Mouse (Mus musculus) CH12.LX (cell line): Measurements from ENCODE around the gene Klhl42. TPM values are rescaled to one million over a fixed set of nuclear protein-coding genes. Genes with fewer than 3 reads are reported as not detected.

Experiments used
- DNase-seq: peaks from one replicate; pipeline ENCODE4 v3.0.0-alpha.2; 2013; ENCODE audit errors: extremely low read depth
- H3K27ac ChIP-seq: 2 replicates; pipeline ENCODE4 v1.5.1; 2012; ENCODE audit warnings: low read depth, mild to moderate bottlenecking, control low read depth, moderate library complexity; ENCODE audit not compliant: insufficient read depth
- H3K27me3 ChIP-seq: replicated peaks from 2 replicates; pipeline ENCODE3; 2012; ENCODE audit warnings: inconsistent platforms
- H3K36me3 ChIP-seq, 2 experiments: replicated peaks in 1 of 2; 2 replicates each; pipeline versions ENCODE3 to v1.6.1; 2012; ENCODE audit warnings: inconsistent platforms in 1 of 2, low read length in 1 of 2, mild to moderate bottlenecking in 1 of 2, mixed read lengths in 1 of 2, moderate library complexity in 1 of 2; ENCODE audit not compliant: control insufficient read depth in 1 of 2, insufficient read depth in 1 of 2
- H3K4me1 ChIP-seq, 2 experiments: 2 replicates each; pipeline ENCODE4 v1.6.1; 2012; ENCODE audit warnings: inconsistent platforms in 1 of 2, moderate library complexity in 1 of 2; ENCODE audit not compliant: insufficient read depth in 2 of 2, control insufficient read depth in 1 of 2
- H3K4me2 ChIP-seq: 2 replicates; pipeline ENCODE4 v1.6.1; 2012; ENCODE audit warnings: low read depth, mild to moderate bottlenecking, control low read depth; ENCODE audit not compliant: poor library complexity, insufficient read depth, severe bottlenecking
- H3K4me3 ChIP-seq, 3 experiments: fragments of 150-350 bp in 1 of 3; sonication (generic) in 1 of 3; replicated peaks in 1 of 3; 2 replicates each; pipeline versions ENCODE3 to v1.5.1; 2011 to 2012; ENCODE audit warnings: low read depth in 2 of 3, low read length in 2 of 3, mild to moderate bottlenecking in 2 of 3, moderate library complexity in 2 of 3, control low read depth in 1 of 3, improper control_type of control experiment in 1 of 3, inconsistent platforms in 1 of 3, mixed read lengths in 1 of 3; ENCODE audit not compliant: poor library complexity in 1 of 3
- H3K79me2 ChIP-seq: replicated peaks from 2 replicates; pipeline ENCODE4 v1.6.1; 2012; ENCODE audit warnings: mild to moderate bottlenecking, moderate library complexity; ENCODE audit not compliant: control insufficient read depth, poor library complexity, insufficient read depth, severe bottlenecking; ENCODE audit errors: extremely low read depth
- H3K9ac ChIP-seq: 2 replicates; pipeline ENCODE4 v1.6.1; 2012; ENCODE audit warnings: low read depth, mild to moderate bottlenecking, control low read depth, moderate library complexity; ENCODE audit not compliant: insufficient read depth
- H3K9me3 ChIP-seq: replicated peaks from 2 replicates; pipeline ENCODE3; 2012; ENCODE audit warnings: low read length, inconsistent platforms, mixed read lengths
- BHLHE40 ChIP-seq: IDR thresholded peaks from 2 replicates; pipeline ENCODE4 v1.6.1; 2011; ENCODE audit warnings: mild to moderate bottlenecking, low read depth, low read length, improper control_type of control experiment
- CHD1 ChIP-seq: IDR thresholded peaks from 2 replicates; pipeline ENCODE4 v1.6.1; 2012; ENCODE audit warnings: low read depth, low read length, improper control_type of control experiment, inconsistent platforms
- CTCF ChIP-seq, 2 experiments: IDR thresholded peaks in 1 of 2; conservative IDR thresholded peaks in 1 of 2; 2 replicates each; pipeline ENCODE4 v1.5.1; 2011 to 2012; ENCODE audit warnings: low read depth in 2 of 2, low read length in 2 of 2, improper control_type of control experiment in 1 of 2, inconsistent platforms in 1 of 2, mild to moderate bottlenecking in 1 of 2, moderate library complexity in 1 of 2
- E2F4 ChIP-seq: IDR thresholded peaks from 2 replicates; pipeline ENCODE4 v1.6.1; 2011; ENCODE audit warnings: low read depth, low read length, improper control_type of control experiment; ENCODE audit not compliant: insufficient replicate concordance
- EP300 ChIP-seq: IDR thresholded peaks from 2 replicates; pipeline ENCODE4 v1.6.1; 2011; ENCODE audit warnings: low read length, improper control_type of control experiment
- ETS1 ChIP-seq: conservative IDR thresholded peaks from 2 replicates; pipeline ENCODE4 v1.6.1; 2012; ENCODE audit warnings: low read depth, mild to moderate bottlenecking, inconsistent platforms, low read length, improper control_type of control experiment, moderate library complexity
- JUND ChIP-seq: conservative IDR thresholded peaks from 2 replicates; pipeline ENCODE4 v1.6.1; 2011; ENCODE audit warnings: low read depth, low read length, improper control_type of control experiment
- KAT2A ChIP-seq: IDR thresholded peaks from 2 replicates; pipeline ENCODE4 v1.6.1; 2012; ENCODE audit warnings: low read length, improper control_type of control experiment, inconsistent platforms; ENCODE audit not compliant: insufficient replicate concordance
- MEF2A ChIP-seq: IDR thresholded peaks from 2 replicates; pipeline ENCODE4 v1.6.1; 2014; ENCODE audit warnings: low read depth, mild to moderate bottlenecking, inconsistent platforms, low read length, improper control_type of control experiment, borderline replicate concordance
- MXI1 ChIP-seq: IDR thresholded peaks from 2 replicates; pipeline ENCODE4 v1.6.1; 2011; ENCODE audit warnings: mild to moderate bottlenecking, low read depth, low read length, improper control_type of control experiment
- PAX5 ChIP-seq: IDR thresholded peaks from 2 replicates; pipeline ENCODE4 v1.6.1; 2012; ENCODE audit warnings: low read length, inconsistent platforms, mixed read lengths
- POLR2A ChIP-seq: IDR thresholded peaks from 2 replicates; pipeline ENCODE4 v1.6.1; 2011; ENCODE audit warnings: low read depth, mild to moderate bottlenecking, improper control_type of control experiment, low read length
- RAD21 ChIP-seq: IDR thresholded peaks from 2 replicates; pipeline ENCODE4 v1.6.1; 2011; ENCODE audit warnings: low read depth, mild to moderate bottlenecking, low read length, improper control_type of control experiment, moderate library complexity
- RCOR1 ChIP-seq: conservative IDR thresholded peaks from 2 replicates; pipeline ENCODE4 v1.6.1; 2012; ENCODE audit warnings: low read depth, mild to moderate bottlenecking, inconsistent platforms, low read length, improper control_type of control experiment
- TCF12 ChIP-seq: IDR thresholded peaks from 2 replicates; pipeline ENCODE4 v1.6.1; 2014; ENCODE audit warnings: low read depth, mild to moderate bottlenecking, inconsistent platforms, low read length, improper control_type of control experiment
- USF1 ChIP-seq: IDR thresholded peaks from 2 replicates; pipeline ENCODE4 v1.6.1; 2014; ENCODE audit warnings: low read depth, mild to moderate bottlenecking, inconsistent platforms, low read length, improper control_type of control experiment
- ZC3H11A ChIP-seq: IDR thresholded peaks from 2 replicates; pipeline ENCODE4 v1.6.1; 2012; ENCODE audit warnings: low read depth, mild to moderate bottlenecking, inconsistent platforms, low read length, improper control_type of control experiment
- ZKSCAN1 ChIP-seq: IDR thresholded peaks from 2 replicates; pipeline ENCODE4 v1.6.1; 2012; ENCODE audit warnings: low read depth, inconsistent platforms, low read length, improper control_type of control experiment, borderline replicate concordance
- ZMIZ1 ChIP-seq: IDR thresholded peaks from 2 replicates; pipeline ENCODE4 v1.6.1; 2012; ENCODE audit warnings: low read depth, mild to moderate bottlenecking, inconsistent platforms, low read length, improper control_type of control experiment
- dilution Hi-C: fragments of 300-500 bp; cut with MboI; formaldehyde crosslinking; loops from 2 replicates; pipeline ENCODE4 v1.14.3; 2020; ENCODE audit warnings: low sequenced_read_pairs; ENCODE audit not compliant: extremely low pct_unique_long_range_greater_than_20kb, extremely low pct_ligation_motif_present
- in situ Hi-C: fragments of 300-500 bp; cut with MboI; formaldehyde crosslinking; loops from 3 replicates; pipeline ENCODE4 v1.14.3; 2019; ENCODE audit warnings: low sequenced_read_pairs, low pct_ligation_motif_present, low pct_unique_long_range_greater_than_20kb, mixed read lengths
- polyA plus RNA-seq: library from polyadenylated mRNA; unstranded; fragments of >175 nt; gene quantifications from 2 replicates; pipeline ENCODE4 v1.2.1, GENCODE M21; 2012; ENCODE audit warnings: low read depth; ENCODE audit not compliant: insufficient read length
- total RNA-seq, 2 experiments: library from RNA; depleted of rRNA; stranded (reverse); fragments of 300-350 nt in 1 of 2; fragments of >200 nt in 1 of 2; gene quantifications; 2 replicates each; pipeline ENCODE4 v1.2.3; 2012 to 2014

The Klhl42 gene
- total and polyA plus RNA-seq, 3 experiments: 2.7 to 7.4 (median 3.6) TPM

GRCm38 (mm10) chr6:147061630-147062029 is 29.5 kb upstream of the Klhl42 start:
- TF ChIP-seq E2F4 (no peak), RAD21 (no peak), CTCF (conservative IDR thresholded peaks at IDR 0.05 in 1 of 2, IDR thresholded peaks at IDR 0.05 in 1 of 2; ENCODE audit: low read depth in 2 of 2, low read length in 2 of 2) (no peak), ZC3H11A (no peak), MXI1 (no peak), USF1 (no peak), EP300 (no peak), CHD1 (no peak), ZKSCAN1 (no peak)
- TF ChIP-seq, all 38 proteins: peak for 0
- peaks cover 65 to 93% of the 10 kb centered on the region in 2 experiments for H3K36me3 ChIP-seq
- no peaks in the 10 kb centered on the region for H3K9me3 ChIP-seq

GRCm38 (mm10) chr6:147062034-147062433 is 29.1 kb upstream of the Klhl42 start:
- no peaks in the 10 kb centered on the region for H3K9me3 ChIP-seq
- no peaks in the 10 kb centered on the region for H3K4me1 ChIP-seq
- peaks cover 67 to 93% of the 10 kb centered on the region in 2 experiments for H3K36me3 ChIP-seq
- no peak overlapping the region for H3K4me2 ChIP-seq
- no peak for TF ChIP-seq ZC3H11A
- TF ChIP-seq, all 38 proteins: peak for 0
- H3K79me2 ChIP-seq: no peaks in the 10 kb centered on the region
- in situ Hi-C loops: no loop called here
- no peak overlapping the region for H3K4me3 ChIP-seq
- no peak overlapping the region for H3K9ac ChIP-seq
- no peak for DNase-seq
- dilution Hi-C loops: no loop called here
- no peaks in the 10 kb centered on the region for H3K27me3 ChIP-seq
- H3K27ac ChIP-seq: no peak overlapping the region

More at GRCm38 (mm10) chr6:147061630-147062029, 29.5 kb upstream of the Klhl42 start:
- dilution Hi-C loops: no loop called here
- H3K27me3 ChIP-seq: no peaks in the 10 kb centered on the region
- in situ Hi-C loops: no loop called here
- no peak overlapping the region for H3K4me3 ChIP-seq
- DNase-seq: no peak
- H3K79me2 ChIP-seq: no peaks in the 10 kb centered on the region
- H3K4me1 ChIP-seq: no peaks in the 10 kb centered on the region
- H3K9ac ChIP-seq: no peak overlapping the region
- no peak overlapping the region for H3K27ac ChIP-seq
- no peak overlapping the region for H3K4me2 ChIP-seq

- DNase-seq: no peak
- in situ Hi-C loops: no loop called here
- Histone ChIP-seq H3K4me2 (no peak overlapping the region), H3K4me1 (no peaks in the 10 kb centered on the region), H3K27me3 (no peaks in the 10 kb centered on the region), H3K9me3 (no peaks in the 10 kb centered on the region), H3K79me2 (no peaks in the 10 kb centered on the region), H3K9ac (no peak overlapping the region), H3K4me3 (no peak overlapping the region), H3K27ac (no peak overlapping the region), H3K36me3 (peaks cover 70 to 93% of the 10 kb centered on the region in 2 experiments)
- dilution Hi-C loops: no loop called here
- no peak for TF ChIP-seq TCF12
- TF ChIP-seq USF1: no peak
- no peak for TF ChIP-seq ETS1
- no peak for TF ChIP-seq MEF2A
- no peak for TF ChIP-seq POLR2A
- no peak for TF ChIP-seq PAX5
- no peak for TF ChIP-seq RCOR1
- no peak for TF ChIP-seq E2F4
- TF ChIP-seq CHD1: no peak
- no peak for TF ChIP-seq ZMIZ1
- TF ChIP-seq BHLHE40: no peak
- TF ChIP-seq KAT2A: no peak
- TF ChIP-seq JUND: no peak
Observed at GRCm38 (mm10) chr6:147062694-147063093, 28.5 kb upstream of the Klhl42 start.
